Mouse (Mus musculus) T-helper 17 cell (primary cell): ENCODE data around the gene Sox18.

Experiments
- in situ Hi-C, 2 experiments: fragments of 300-600 bp; cut with MboI, MseI; formaldehyde crosslinking; loops; 1 replicate in 1 of 2; 2 replicates in 1 of 2; pipeline ENCODE4 v1.15.1; 2025; ENCODE audit warnings: high pct_unique_total_duplicates in 2 of 2

Gene Sox18

GRCm38 (mm10) chr2:181671326-181671725 is at the start of gene Sox18:
TSS of gene Sox18 (minus strand) at chr2:181671640.
- in situ Hi-C loops, result no loop called here

DNA sequence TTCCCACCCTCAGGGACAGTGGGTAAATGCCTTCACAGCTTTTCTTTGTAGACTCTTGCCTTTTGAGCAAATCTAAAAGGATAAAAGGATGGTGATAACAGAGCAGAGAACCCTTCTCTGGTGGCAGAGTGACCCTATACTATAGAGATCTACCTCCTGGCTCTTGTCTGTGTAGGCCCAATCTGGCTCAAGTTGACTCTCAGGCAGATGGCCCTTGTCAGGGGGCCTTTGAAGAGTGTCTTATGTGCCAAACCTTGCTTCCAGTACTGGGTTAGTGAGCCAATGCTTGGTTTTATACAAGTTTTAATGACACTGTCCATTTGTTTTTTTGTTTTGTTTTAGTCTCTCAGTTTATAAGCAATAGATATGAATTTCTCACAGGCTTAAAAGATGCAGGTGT is 49.8 kb upstream of the Sox18 start:
- in situ Hi-C loops, result no loop called here

DNA sequence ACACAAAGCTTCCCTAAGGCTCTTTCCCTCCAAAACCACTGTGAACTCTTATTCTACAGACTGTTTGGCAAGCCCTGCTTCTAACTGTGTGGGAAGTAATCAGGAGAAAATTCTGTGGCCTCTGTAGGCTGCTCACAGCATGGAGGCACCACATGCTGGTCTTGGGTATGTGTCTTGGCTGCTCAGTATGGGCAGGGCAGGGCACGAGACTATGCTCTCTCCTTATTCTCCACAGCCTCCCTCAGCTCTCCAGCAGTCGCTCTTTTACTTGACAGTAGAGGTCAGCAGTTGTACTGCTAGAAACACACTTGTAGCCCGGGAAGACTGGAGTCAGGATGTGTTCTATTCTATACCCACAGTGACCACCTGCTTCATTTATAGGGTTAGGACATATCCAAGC is 48.6 kb upstream of the Sox18 start:
- in situ Hi-C loops, result no loop called here

DNA sequence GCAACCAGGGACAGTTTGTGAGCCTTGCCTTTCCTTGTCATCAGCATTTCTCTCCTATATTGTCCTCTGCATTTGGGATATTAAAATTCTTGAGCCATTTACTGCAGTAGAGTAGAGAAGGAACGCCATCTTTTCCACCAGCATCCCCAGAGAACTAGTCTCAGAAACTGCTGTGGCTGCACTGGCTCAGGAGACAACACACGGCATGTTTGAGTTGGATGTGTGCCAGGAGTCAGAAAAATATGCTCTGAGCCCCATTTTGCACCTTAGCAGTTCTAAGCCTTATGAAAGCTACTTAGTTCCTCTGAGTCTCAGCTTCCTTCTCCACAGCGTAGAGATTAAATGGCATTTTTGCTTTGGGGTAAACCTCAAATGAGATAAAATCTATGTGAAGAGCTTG is 45.6 kb upstream of the Sox18 start:
- in situ Hi-C loops, result no loop called here

DNA sequence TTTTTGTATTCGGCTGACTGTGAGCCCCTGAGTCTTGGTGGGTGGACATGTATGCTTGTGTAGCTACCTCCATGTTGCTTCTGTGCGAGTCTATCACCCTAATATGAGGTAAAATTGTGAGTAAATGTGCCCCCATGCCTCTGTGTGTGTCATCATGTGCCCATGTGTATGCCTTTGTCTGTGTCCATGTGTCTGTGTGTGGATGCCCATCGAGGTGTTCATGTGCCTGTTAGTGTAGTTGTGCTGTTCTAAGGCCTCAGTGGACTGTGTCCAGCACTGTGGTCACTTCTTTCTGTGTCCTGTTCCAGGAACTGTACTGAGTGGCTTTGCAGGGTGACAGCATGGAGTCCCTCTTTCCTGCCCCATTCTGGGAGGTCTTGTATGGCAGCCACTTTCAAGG is 43.9 kb upstream of the Sox18 start:
- in situ Hi-C loops, result no loop called here

GRCm38 (mm10) chr2:181714903-181715326 is 43.5 kb upstream of the Sox18 start, which contains the start of gene Oprl1:
TSS of gene Oprl1 (plus strand) at chr2:181715016.
- in situ Hi-C loops, result no loop called here

GRCm38 (mm10) chr2:181713749-181714148 is 42.3 kb upstream of the Sox18 start:
- in situ Hi-C loops, result no loop called here

DNA sequence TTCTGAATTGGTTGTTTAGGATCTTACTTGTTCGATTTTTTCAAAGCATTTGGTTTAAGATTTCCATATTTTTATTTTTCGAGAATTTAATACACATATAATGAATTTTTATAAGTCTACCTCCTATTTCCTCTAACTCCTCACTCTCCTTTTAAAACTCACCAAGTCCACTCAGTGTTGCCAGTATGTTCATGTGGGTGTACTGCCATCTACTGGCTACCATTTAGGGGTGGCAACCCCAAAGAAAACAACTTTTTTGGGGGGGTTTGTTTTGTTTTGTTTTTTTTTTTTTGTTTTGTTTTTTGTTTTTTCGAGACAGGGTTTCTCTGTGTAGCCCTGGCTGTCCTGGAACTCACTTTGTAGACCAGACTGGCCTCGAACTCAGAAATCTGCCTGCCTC is 35.2 kb upstream of the Sox18 start:
- in situ Hi-C loops, result no loop called here

DNA sequence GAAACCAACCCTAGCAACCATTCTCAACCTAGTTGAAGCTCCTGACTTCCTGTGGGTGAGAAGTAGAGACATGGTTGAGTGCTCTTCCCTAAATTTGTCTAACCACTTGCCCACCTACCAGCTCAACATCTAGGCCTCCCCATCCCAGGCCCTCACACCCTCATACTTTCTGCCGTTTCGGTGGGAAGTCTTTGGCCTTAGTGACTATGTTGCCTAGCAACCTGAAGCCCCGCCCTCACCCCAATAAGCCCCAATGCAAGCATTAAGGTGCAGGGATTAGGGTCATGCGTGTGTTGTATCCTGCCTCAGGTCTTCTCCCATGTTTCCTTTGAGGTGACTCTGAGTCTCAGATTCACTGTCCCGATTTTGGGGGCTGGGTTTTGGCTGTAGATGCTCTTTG is 26.8 kb upstream of the Sox18 start, which contains the start of gene Lkaaear1:
Lkaaear1 (minus strand) TSS at position 202 of the 400 bp plus-strand sequence.
- in situ Hi-C loops, result no loop called here

DNA sequence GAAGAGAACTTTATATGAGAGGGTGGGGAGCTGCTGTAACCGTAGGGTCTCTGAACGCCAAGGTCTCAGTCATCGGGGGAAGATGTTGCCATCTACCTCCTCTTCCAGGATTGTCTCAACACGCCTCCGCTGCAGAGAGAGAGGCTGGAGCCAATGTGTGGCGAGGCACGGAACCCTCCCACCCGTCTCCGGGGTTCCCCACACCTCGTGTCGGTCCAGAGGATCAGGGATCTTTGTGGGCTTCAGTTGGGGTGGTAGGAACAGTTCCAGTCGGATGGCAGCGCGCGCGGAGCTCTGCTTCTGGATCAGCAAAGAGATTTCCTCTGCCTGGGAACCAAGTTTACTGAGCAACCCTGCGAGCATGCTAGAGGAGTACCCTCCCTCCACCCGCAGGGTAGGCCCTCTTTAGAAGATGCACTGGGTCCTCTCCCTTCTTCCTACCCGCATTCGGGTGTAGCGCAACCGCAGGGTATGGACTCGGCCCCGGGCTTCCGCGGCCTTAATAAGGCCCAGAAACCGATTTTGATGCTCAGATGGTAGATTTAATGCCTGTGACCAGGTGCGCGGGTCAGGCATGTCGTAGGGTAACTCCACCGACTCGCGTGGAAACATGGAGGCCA is 25.5 kb upstream of the Sox18 start:
- in situ Hi-C loops, result no loop called here

DNA sequence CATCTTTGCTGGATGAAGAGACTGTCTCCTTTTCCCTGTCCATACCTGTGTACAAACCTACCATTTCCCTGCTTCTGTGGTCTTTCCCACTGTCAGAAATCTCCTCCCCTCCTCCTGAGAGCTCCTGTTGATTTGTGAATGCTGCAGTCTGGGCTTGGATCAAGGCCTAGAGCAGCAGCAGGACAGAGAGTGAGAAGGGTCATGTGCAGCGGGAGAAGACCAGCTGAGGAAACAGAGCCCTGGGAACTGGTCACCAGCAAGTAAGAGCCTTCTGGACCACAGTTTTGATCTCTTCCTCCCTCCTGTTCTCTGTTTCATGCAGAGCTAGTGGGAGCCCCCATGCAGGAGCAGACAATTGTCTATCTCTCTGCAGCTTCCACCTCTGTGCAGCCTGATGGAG is 24.3 kb upstream of the Sox18 start:
- in situ Hi-C loops, result no loop called here

DNA sequence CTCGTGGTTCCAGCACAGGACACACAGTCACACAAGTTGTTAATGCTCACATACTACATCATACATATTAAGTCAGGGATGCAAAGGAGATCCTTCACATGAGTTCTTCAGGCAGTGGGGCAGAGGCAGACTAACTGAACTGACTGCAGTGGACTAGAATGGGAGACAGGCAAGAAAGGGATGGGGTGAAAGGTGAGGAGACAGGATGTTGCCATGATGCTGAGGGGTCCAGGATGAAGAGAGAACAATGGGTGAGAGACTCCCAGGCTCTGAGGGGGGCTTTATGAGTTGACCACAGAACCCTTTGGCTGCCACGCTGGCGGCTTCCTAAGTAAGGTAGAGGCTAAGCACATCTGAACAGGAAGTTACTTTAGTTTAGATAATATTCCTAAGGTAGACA is 23.1 kb upstream of the Sox18 start:
- in situ Hi-C loops, result no loop called here

DNA sequence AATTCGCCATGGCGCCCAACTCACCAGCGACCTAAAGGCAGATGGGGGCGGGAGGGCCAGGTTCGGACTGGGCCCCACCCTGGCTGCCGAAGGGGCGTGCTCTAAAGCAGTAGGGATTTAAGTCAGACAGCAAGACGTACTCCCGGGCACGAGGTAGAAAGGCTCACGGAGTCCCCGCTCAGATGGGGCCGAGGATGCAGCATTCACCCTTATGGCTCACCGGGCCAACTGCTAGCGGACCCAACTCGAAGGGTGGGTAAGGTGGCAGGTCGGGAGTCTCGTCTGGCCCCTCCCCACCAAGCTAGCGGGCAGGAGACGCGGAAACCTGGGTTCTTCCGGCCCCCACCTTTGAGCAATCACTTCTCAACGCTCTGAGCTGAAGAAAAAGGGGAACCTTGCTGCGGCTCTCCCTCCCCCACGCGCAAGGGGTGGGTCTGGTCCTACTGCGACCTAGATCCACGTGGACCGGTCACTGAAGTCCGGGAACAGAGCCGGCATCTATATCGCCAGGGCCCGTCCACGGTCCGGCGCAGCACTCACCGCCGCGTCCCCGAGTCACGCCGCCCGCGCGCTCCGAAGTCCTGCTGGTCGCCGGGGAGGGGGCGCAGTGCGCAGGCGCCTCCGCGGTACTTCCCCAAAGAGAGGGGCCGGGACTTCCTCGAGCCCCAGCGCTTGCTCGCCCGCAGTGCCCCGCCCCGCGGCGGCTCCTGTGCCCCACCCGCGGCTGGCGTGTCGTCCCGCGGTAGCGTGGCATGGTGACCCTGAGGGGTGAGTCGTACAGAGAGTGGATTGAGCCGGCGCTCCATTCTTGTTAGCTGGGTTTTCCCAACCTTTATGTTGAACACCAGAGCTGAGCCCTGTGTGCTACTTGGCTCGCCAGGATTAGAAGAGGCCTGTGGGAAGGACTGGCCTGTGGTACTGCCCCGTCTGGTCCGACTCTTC is 22.2 kb upstream of the Sox18 start, which contains the start of gene Rgs19:
Rgs19 (minus strand) TSS at position 639 of the 942 bp plus-strand sequence.
- in situ Hi-C loops, result no loop called here

DNA sequence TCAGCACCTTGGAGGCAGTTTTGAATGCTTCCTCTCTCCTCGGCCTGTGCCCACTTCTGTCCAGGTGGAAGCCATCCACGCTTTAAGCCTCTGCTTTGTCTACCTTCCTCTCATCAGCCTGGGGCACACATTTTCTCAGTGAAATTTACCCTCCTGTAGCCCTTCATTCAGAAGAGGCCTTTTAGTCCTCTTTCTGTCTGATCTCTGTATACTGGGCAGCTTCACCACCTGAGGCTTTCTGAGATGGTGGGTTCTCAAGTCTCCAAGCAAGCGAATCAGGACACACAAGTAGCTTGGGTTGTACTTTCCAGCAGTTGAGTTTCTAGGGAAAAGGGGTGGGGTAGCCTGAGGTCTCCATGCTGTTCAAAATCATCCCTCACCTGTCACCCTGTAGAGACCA is 20.9 kb upstream of the Sox18 start:
- in situ Hi-C loops, result no loop called here

DNA sequence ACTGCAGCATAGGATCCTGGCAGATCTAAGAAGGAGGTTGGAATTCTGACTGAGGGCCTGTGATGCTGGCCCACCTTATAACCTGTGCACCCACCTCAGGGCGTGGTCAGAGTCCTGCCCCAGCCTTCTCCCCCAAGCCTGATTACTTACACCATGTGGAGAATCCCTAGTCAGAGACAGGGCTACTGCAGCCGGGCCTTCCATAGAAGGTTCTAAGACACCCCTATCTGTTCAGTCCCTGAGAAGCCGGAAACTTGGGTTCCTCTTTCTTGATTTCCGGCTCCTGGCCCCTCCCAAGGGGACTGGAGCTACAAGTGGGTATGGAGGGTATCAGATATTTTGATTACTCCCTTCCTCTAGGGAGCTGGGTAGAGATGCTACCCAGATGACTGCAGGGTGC is 20.1 kb upstream of the Sox18 start:
- in situ Hi-C loops, result no loop called here

GRCm38 (mm10) chr2:181691083-181691482 is 19.6 kb upstream of the Sox18 start:
- in situ Hi-C loops, result no loop called here

GRCm38 (mm10) chr2:181689466-181690160 is 18.2 kb upstream of the Sox18 start:
- in situ Hi-C loops, result loop anchor here in 1 of 2 experiments (10.0 kb wide), 1 partner anchor 175 kb away; the partner anchor contains the start of gene Polr3k

- in situ Hi-C loops, result loop anchor here in 1 of 2 experiments (10.0 kb wide), 1 partner anchor 177 kb away; the partner anchor contains the start of gene Polr3k
Observed at GRCm38 (mm10) chr2:181687586-181687985, 16.1 kb upstream of the Sox18 start.

GRCm38 (mm10) chr2:181685686-181686085 is 14.2 kb upstream of the Sox18 start:
- in situ Hi-C loops, result loop anchor here in 1 of 2 experiments (10.0 kb wide), 1 partner anchor 179 kb away; the partner anchor contains the start of gene Polr3k

DNA sequence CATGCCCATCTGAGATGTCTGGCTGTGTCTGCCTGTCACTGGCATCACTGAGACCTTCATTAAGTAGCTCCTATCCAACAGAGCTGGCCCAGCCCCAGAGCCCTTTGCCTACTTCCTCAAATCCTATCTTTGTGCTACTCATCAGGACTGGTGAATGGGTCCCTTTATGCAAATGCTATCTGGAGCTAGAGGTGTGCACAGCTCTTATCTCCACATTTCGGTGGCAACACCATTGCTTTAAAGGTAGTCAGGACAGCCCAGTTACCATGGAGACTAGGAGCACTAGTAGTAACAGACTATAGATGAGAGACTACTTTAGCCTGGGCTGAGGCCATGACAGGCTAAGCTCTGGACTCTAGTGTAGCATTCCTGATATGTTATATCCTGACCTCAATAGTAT is 13.3 kb upstream of the Sox18 start:
- in situ Hi-C loops, result loop anchor here in 1 of 2 experiments (10.0 kb wide), 1 partner anchor 180 kb away; the partner anchor contains the start of gene Polr3k

DNA sequence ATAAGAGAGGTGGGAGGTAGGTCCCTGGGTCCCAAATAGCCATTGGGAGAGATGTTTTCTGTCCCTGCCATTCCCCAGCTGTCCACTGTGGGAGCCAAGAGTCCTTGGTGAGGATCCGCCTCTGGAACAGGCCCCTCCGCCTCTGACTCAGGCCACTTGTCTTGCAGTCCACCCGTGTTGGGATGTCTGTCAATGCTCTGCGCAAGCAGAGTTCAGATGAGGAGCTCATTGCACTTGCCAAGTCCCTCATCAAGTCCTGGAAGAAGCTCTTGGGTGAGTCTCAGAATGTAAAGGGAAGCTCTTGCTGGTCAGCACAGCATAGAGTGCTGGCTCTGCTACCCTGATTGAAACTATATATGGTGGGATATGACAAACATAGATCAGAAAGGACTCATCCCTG is 11.9 kb upstream of the Sox18 start:
- in situ Hi-C loops, result loop anchor here in 1 of 2 experiments (10.0 kb wide), 1 partner anchor 181 kb away; the partner anchor contains the start of gene Polr3k
